Mouse (Mus musculus) left cerebral cortex, adult 2 months (tissue): ENCODE data around the gene Manba. TPM values are rescaled to one million over a fixed set of nuclear protein-coding genes. Genes with fewer than 3 reads are reported as not detected.
A peak's percentile ranks its signal among the peaks of the same experiment; 100 is the strongest.

Experiments
- DNase-seq, 2 experiments: peaks; one replicate each; pipeline ENCODE4 v3.0.0; 2021 to 2022; ENCODE audit warnings: low spot score in 2 of 2, mixed read lengths in 1 of 2; ENCODE audit errors: extremely low spot score in 1 of 2
- H3K27ac ChIP-seq: fragments of 200-600 bp; 2 replicates; pipeline ENCODE4 v1.8.1; 2022
- H3K4me3 ChIP-seq: fragments of 200-600 bp; 2 replicates; pipeline ENCODE4 v1.8.1; 2022
- CTCF ChIP-seq: fragments of 200-600 bp; IDR thresholded peaks from 2 replicates; pipeline ENCODE4 v1.8.1; 2022; ENCODE audit warnings: antibody characterized with exemption, mild to moderate bottlenecking, moderate library complexity
- intact Hi-C: fragments of 180-260 bp; cut with DNase I; formaldehyde crosslinking; loops from one replicate; pipeline ENCODE4 v1.15.1; 2025
- total RNA-seq, 2 experiments: library from RNA; stranded (reverse); gene quantifications; 2 replicates each; pipeline ENCODE4 v1.2.3; 2021

The Manba gene
- total RNA-seq, 2 experiments from 2014 or later, result 8.9 to 15.5 TPM

- no peak; the same call in 1 of the 2 replicates for TF ChIP-seq CTCF
These were observed 109.0 kb downstream of the Manba start for GRCm38 (mm10) chr3:135594238-135594917.

GRCm38 (mm10) chr3:135597014-135597413, 111.6 kb downstream of the Manba start:
- Histone ChIP-seq H3K4me3 (no peak overlapping the region), H3K27ac (no peak overlapping the region)
- no peak for TF ChIP-seq CTCF
- DNase-seq, result no peak
- intact Hi-C loops, result no loop called here

More at GRCm38 (mm10) chr3:135594238-135594917, 109.0 kb downstream of the Manba start:
- H3K27ac ChIP-seq, result peak overlapping the region; percentile 32; the same call in 1 of the 2 replicates
- no peak overlapping the region for H3K4me3 ChIP-seq
- intact Hi-C loops, result no loop called here
- DNase-seq, result no peak

GRCm38 (mm10) chr3:135598355-135598754, 112.9 kb downstream of the Manba start:
- no peak overlapping the region for H3K4me3 ChIP-seq
- TF ChIP-seq CTCF, result no peak
- intact Hi-C loops, result no loop called here
- H3K27ac ChIP-seq, result no peak overlapping the region
- DNase-seq, result no peak

- intact Hi-C loops, result no loop called here
- no peak for TF ChIP-seq CTCF
These were observed 117.3 kb downstream of the Manba start for GRCm38 (mm10) chr3:135602731-135603130.

GRCm38 (mm10) chr3:135604626-135605417, 119.4 kb downstream of the Manba start:
- intact Hi-C loops, result loop anchor here (5.0 kb wide), 1 partner anchor 107 kb away; no protein-coding TSS in a partner anchor
- no peak overlapping the region for H3K27ac ChIP-seq
- no peak overlapping the region for H3K4me3 ChIP-seq
- no peak for TF ChIP-seq CTCF
- DNase-seq, result no peak

More at GRCm38 (mm10) chr3:135602731-135603130, 117.3 kb downstream of the Manba start:
- H3K27ac ChIP-seq, result peak overlapping the region; percentile 77
- no peak for DNase-seq
- no peak overlapping the region for H3K4me3 ChIP-seq

- Histone ChIP-seq H3K4me3 (no peak overlapping the region), H3K27ac (no peak overlapping the region)
- intact Hi-C loops, result loop anchor here (5.0 kb wide), 1 partner anchor 107 kb away; no protein-coding TSS in a partner anchor
- DNase-seq, result no peak
- no peak for TF ChIP-seq CTCF
These were observed 120.1 kb downstream of the Manba start for GRCm38 (mm10) chr3:135605474-135605873.

- intact Hi-C loops, result loop anchor here (5.0 kb wide), 1 partner anchor 106 kb away; no protein-coding TSS in a partner anchor
- H3K27ac ChIP-seq, result no peak overlapping the region
- DNase-seq, result no peak
- no peak overlapping the region for H3K4me3 ChIP-seq
- TF ChIP-seq CTCF, result no peak
These were observed 121.2 kb downstream of the Manba start for GRCm38 (mm10) chr3:135606592-135606991.

GRCm38 (mm10) chr3:135607021-135607420, 121.6 kb downstream of the Manba start:
- intact Hi-C loops, result loop anchor here (5.0 kb wide), 1 partner anchor 105 kb away; no protein-coding TSS in a partner anchor
- H3K4me3 ChIP-seq, result no peak overlapping the region
- DNase-seq, result no peak
- TF ChIP-seq CTCF, result no peak
- no peak overlapping the region for H3K27ac ChIP-seq

GRCm38 (mm10) chr3:135607660-135608473, 122.5 kb downstream of the Manba start:
- intact Hi-C loops, result loop anchor here (5.0 kb wide), 1 partner anchor 104 kb away; no protein-coding TSS in a partner anchor
- DNase-seq, result no peak
- H3K4me3 ChIP-seq, result peak overlapping the region; percentile 2; the same call in 1 of the 2 replicates
- 0 out of 2 replicates have a peak overlapping the region, but pooled peaks have one; percentile 38 for H3K27ac ChIP-seq
- TF ChIP-seq CTCF, result no peak

GRCm38 (mm10) chr3:135610221-135610620, 124.8 kb downstream of the Manba start:
- intact Hi-C loops, result no loop called here
- peak; percentile 30 to 68 for DNase-seq
- Histone ChIP-seq H3K4me3 (no peak overlapping the region), H3K27ac (peak overlapping the region; percentile 79)
- TF ChIP-seq CTCF, result no peak

GRCm38 (mm10) chr3:135614376-135614775, 129.0 kb downstream of the Manba start:
- Histone ChIP-seq H3K27ac (no peak overlapping the region), H3K4me3 (no peak overlapping the region)
- intact Hi-C loops, result no loop called here
- TF ChIP-seq CTCF, result no peak
- no peak for DNase-seq
